Mouse (Mus musculus) right cerebral cortex, postnatal 25 days (tissue): ENCODE measurements at regions not wholly inside any gene's neighbourhood (a gene's known extent, or its start where the extent isn't known, plus 50 kb on each side); places are given as distances from the start of the nearest gene placed in this dataset.

Experiments used
- DNase-seq: peaks from one replicate; pipeline ENCODE4 v3.0.0; 2022

- DNase-seq, result no peak
Observed at GRCm38 (mm10) chr3:120217710-120218109, 433.4 kb upstream of the Ptbp2 start.

GRCm38 (mm10) chr3:120214616-120215250 lies 430.5 kb upstream of the Ptbp2 start:
- DNase-seq, result peak; percentile 21

GRCm38 (mm10) chr3:120199403-120199802 lies 415.1 kb upstream of the Ptbp2 start:
- DNase-seq, result no peak

- no peak for DNase-seq
Observed at GRCm38 (mm10) chr3:120194501-120194900, 410.2 kb upstream of the Ptbp2 start.

GRCm38 (mm10) chr3:120192439-120193326 lies 408.4 kb upstream of the Ptbp2 start:
- peak; percentile 74 for DNase-seq

GRCm38 (mm10) chr3:120189606-120190005 lies 405.3 kb upstream of the Ptbp2 start:
- DNase-seq, result no peak

GRCm38 (mm10) chr3:120180931-120181610 lies 396.8 kb upstream of the Ptbp2 start:
- DNase-seq, result no peak

- no peak for DNase-seq
Observed at GRCm38 (mm10) chr3:120175632-120176031, 391.4 kb upstream of the Ptbp2 start.
